In the genomic region with DNA sequence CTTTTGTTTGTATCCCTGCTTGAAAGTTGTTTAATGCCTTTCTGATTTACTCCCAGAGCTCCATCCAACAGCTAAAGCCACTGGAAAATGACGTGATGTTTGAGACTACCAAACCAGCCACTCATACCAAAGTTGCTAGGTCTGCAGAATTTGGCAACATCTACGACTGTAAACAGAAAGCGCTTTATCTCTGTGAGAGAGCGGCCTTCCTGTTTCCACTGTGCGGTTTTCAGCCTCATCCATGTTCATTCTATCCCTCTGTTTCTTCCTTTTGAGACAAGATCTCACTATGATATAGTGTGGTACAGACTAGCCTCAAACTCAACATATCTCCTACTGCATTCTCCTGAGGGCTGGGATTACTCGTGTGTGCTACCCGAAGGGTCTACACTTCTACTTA, we compare ENCODE assay signal across 23 mouse cellular contexts.
DNase-seq lines count a peak whose midpoint lies in the region; ATAC-seq lines count a peak whose summit lies in the region.
"Had no signal": no experiment of that assay in that cellular context is flagged by ENCODE, and none has a peak within 500 bp of the region (broad histone marks: within the 10 kb centered on the region; RNA-seq: fewer than 3 reads in every experiment).

No protein-coding gene starts in this region.

- peaks cover 32% of the 10 kb centered on the region for H3K4me1 ChIP-seq in kidney, embryonic 16.5 days (ENCODE audit: insufficient read depth, low read length)
- H3K4me1 ChIP-seq: hindbrain, embryonic 13.5 days had no signal

- H3K4me2 ChIP-seq in kidney, embryonic 16.5 days (replicated peaks; ENCODE audit: low read depth, low read length) = no peak overlapping the region
- H3K4me2 ChIP-seq: embryonic facial prominence, embryonic 12.5 days; forebrain, embryonic 12.5 days; heart, embryonic 11.5 days; heart, embryonic 15.5 days; hindbrain, embryonic 13.5 days had no signal

- no peak for DNase-seq in kidney, postnatal 10 days
- DNase-seq in 416B (ENCODE audit: low read depth) = peak; percentile 95
- DNase-seq in CD4-positive helper T cell, adult 2 months (ENCODE audit: low read depth, low spot score) = peak; percentile 22
- DNase-seq in B cell, adult 2 months = no peak
- DNase-seq in right cerebral cortex, postnatal 36 days (ENCODE audit: low spot score in 2 of 2) = no peak
- DNase-seq: adrenal gland, adult 8-10 months; adrenal gland, postnatal 36 days; cerebellum, adult 2 months; cerebellum, postnatal 10 days; embryo, embryonic 11 days; gastrocnemius, postnatal 10 days; heart, adult 2 months; heart, postnatal 14 days had no signal

- H3K27me3 ChIP-seq in kidney, embryonic 16.5 days (ENCODE audit: insufficient read depth, low read length) = no peaks in the 10 kb centered on the region
- H3K27me3 ChIP-seq: CH12.LX; embryonic facial prominence, embryonic 12.5 days; forebrain, embryonic 12.5 days; heart, embryonic 15.5 days; hindbrain, embryonic 13.5 days had no signal

- H3K36me3 ChIP-seq in kidney, embryonic 16.5 days (ENCODE audit: insufficient read depth, low read length) = no peaks in the 10 kb centered on the region
- H3K36me3 ChIP-seq: embryonic facial prominence, embryonic 12.5 days; forebrain, embryonic 12.5 days; heart, embryonic 15.5 days; hindbrain, embryonic 13.5 days had no signal

- H3K4me3 ChIP-seq in kidney, embryonic 16.5 days (ENCODE audit: low read length) = no peak overlapping the region
- H3K4me3 ChIP-seq: embryonic facial prominence, embryonic 12.5 days; forebrain, embryonic 12.5 days; heart, adult 2 months; heart, embryonic 15.5 days; hindbrain, embryonic 13.5 days had no signal

- no peak overlapping the region for H3K9ac ChIP-seq in kidney, embryonic 16.5 days (replicated peaks; ENCODE audit: low read length)
- H3K9ac ChIP-seq: embryonic facial prominence, embryonic 12.5 days; forebrain, embryonic 12.5 days; heart, embryonic 15.5 days; hindbrain, embryonic 13.5 days had no signal

- WGBS in kidney, embryonic 16.5 days = 90% methylated on average over 7 of the region's 7 CpGs

- no peaks in the 10 kb centered on the region for H3K9me3 ChIP-seq in kidney, embryonic 16.5 days (ENCODE audit: low read length)
- H3K9me3 ChIP-seq: embryonic facial prominence, embryonic 12.5 days; forebrain, embryonic 12.5 days; heart, embryonic 15.5 days; hindbrain, embryonic 13.5 days had no signal

- H3K27ac ChIP-seq in kidney, embryonic 16.5 days (ENCODE audit: low read length) = peak overlapping the region; percentile 52; the same call in 1 of the 2 replicates
- H3K27ac ChIP-seq: forebrain, embryonic 12.5 days; heart, adult 2 months; heart, embryonic 15.5 days; hindbrain, embryonic 13.5 days; hindbrain, postnatal 0 days had no signal

- ATAC-seq in kidney, embryonic 16.5 days (ENCODE audit: low FRiP score, low TSS enrichment) = no peak
- peak; percentile 40 for ATAC-seq in granulocyte monocyte progenitor cell, adult 5-6 weeks (replicated peaks; ENCODE audit: poor library complexity, severe bottlenecking)
- ATAC-seq: forebrain, embryonic 16.5 days; hindbrain, postnatal 0 days had no signal

Comparison
In these comparisons a context has a peak if more than half of its experiments do, and no peak if none do; other contexts are left out.
1. DNase-seq: peak in 416B (single experiment) and CD4-positive helper T cell, adult 2 months (single experiment); none in kidney, postnatal 10 days (single experiment), B cell, adult 2 months (0 of 2) and right cerebral cortex, postnatal 36 days (0 of 2).